Mouse (Mus musculus): ENCODE results near the gene Sgca. TPM values are rescaled to one million over a fixed set of nuclear protein-coding genes. Genes with fewer than 3 reads are reported as not detected.

Sgca gene
- polyA plus RNA-seq, 1 experiment: not detected

GRCm38 (mm10) chr11:94967419-94967818, 8.7 kb downstream of the Sgca start, which contains the start of gene Hils1:
Gene Hils1 (plus strand): TSS chr11:94967593.
- no peak for TF ChIP-seq CTCF (IDR thresholded peaks at IDR 0.05; ENCODE audit: control insufficient read depth, insufficient read depth, low read length)
- no peak for TF ChIP-seq POLR2A (IDR thresholded peaks at IDR 0.05; ENCODE audit: borderline replicate concordance, control insufficient read depth, low read depth, low read length)
- Histone ChIP-seq H3K4me3 (replicated peaks; ENCODE audit: control insufficient read depth, low read depth, low read length) (no peak within 1 kb of the TSS), H3K4me1 (ENCODE audit: control insufficient read depth, insufficient read depth, low read length) (no peaks in the 10 kb centered on the region), H3K27ac (ENCODE audit: control insufficient read depth, insufficient read depth, low read depth, low read length, poor library complexity) (no peak within 1 kb of the TSS)
- WGBS: 33% methylated on average over 4 of the region's 4 CpGs

- WGBS: 69% methylated on average over 5 of the region's 5 CpGs
- no peak overlapping the region for H3K27ac ChIP-seq (ENCODE audit: control insufficient read depth, insufficient read depth, low read depth, low read length, poor library complexity)
- no peaks in the 10 kb centered on the region for H3K4me1 ChIP-seq (ENCODE audit: control insufficient read depth, insufficient read depth, low read length)
- no peak overlapping the region for H3K4me3 ChIP-seq (replicated peaks; ENCODE audit: control insufficient read depth, low read depth, low read length)
- no peak for TF ChIP-seq POLR2A (IDR thresholded peaks at IDR 0.05; ENCODE audit: borderline replicate concordance, control insufficient read depth, low read depth, low read length)
Measured at GRCm38 (mm10) chr11:94962534-94963101, 13.5 kb downstream of the Sgca start.

GRCm38 (mm10) chr11:94958065-94958858, 17.9 kb downstream of the Sgca start:
- TF ChIP-seq POLR2A (IDR thresholded peaks at IDR 0.05; ENCODE audit: borderline replicate concordance, control insufficient read depth, low read depth, low read length) (no peak), CTCF (IDR thresholded peaks at IDR 0.05; ENCODE audit: control insufficient read depth, insufficient read depth, low read length) (no peak)
- 18% methylated on average over 8 of the region's 8 CpGs for WGBS
- Histone ChIP-seq H3K4me3 (replicated peaks; ENCODE audit: control insufficient read depth, low read depth, low read length) (no peak overlapping the region), H3K4me1 (ENCODE audit: control insufficient read depth, insufficient read depth, low read length) (no peaks in the 10 kb centered on the region), H3K27ac (ENCODE audit: control insufficient read depth, insufficient read depth, low read depth, low read length, poor library complexity) (no peak overlapping the region)

GRCm38 (mm10) chr11:94957693-94958064, 18.4 kb downstream of the Sgca start:
- Histone ChIP-seq H3K4me3 (replicated peaks; ENCODE audit: control insufficient read depth, low read depth, low read length) (no peak overlapping the region), H3K27ac (ENCODE audit: control insufficient read depth, insufficient read depth, low read depth, low read length, poor library complexity) (no peak overlapping the region), H3K4me1 (ENCODE audit: control insufficient read depth, insufficient read depth, low read length) (no peaks in the 10 kb centered on the region)
- WGBS: 83% methylated on average over 9 of the region's 9 CpGs
- TF ChIP-seq CTCF (IDR thresholded peaks at IDR 0.05; ENCODE audit: control insufficient read depth, insufficient read depth, low read length) (no peak), POLR2A (IDR thresholded peaks at IDR 0.05; ENCODE audit: borderline replicate concordance, control insufficient read depth, low read depth, low read length) (no peak)

- WGBS: 82% methylated on average over 9 of the region's 9 CpGs
- Histone ChIP-seq H3K27ac (ENCODE audit: control insufficient read depth, insufficient read depth, low read depth, low read length, poor library complexity) (no peak overlapping the region), H3K4me3 (replicated peaks; ENCODE audit: control insufficient read depth, low read depth, low read length) (no peak overlapping the region), H3K4me1 (ENCODE audit: control insufficient read depth, insufficient read depth, low read length) (no peaks in the 10 kb centered on the region)
- TF ChIP-seq CTCF (IDR thresholded peaks at IDR 0.05; ENCODE audit: control insufficient read depth, insufficient read depth, low read length): no peak
- TF ChIP-seq POLR2A (IDR thresholded peaks at IDR 0.05; ENCODE audit: borderline replicate concordance, control insufficient read depth, low read depth, low read length): no peak
Measured at GRCm38 (mm10) chr11:94955103-94955502, 21.0 kb downstream of the Sgca start.

- WGBS: 59% methylated on average over 6 of the region's 6 CpGs
- Histone ChIP-seq H3K27ac (ENCODE audit: control insufficient read depth, insufficient read depth, low read depth, low read length, poor library complexity) (no peak overlapping the region), H3K4me3 (replicated peaks; ENCODE audit: control insufficient read depth, low read depth, low read length) (no peak overlapping the region), H3K4me1 (ENCODE audit: control insufficient read depth, insufficient read depth, low read length) (no peaks in the 10 kb centered on the region)
- TF ChIP-seq CTCF (IDR thresholded peaks at IDR 0.05; ENCODE audit: control insufficient read depth, insufficient read depth, low read length) (no peak), POLR2A (IDR thresholded peaks at IDR 0.05; ENCODE audit: borderline replicate concordance, control insufficient read depth, low read depth, low read length) (no peak)
Measured at GRCm38 (mm10) chr11:94952169-94952568, 24.0 kb downstream of the Sgca start.

- TF ChIP-seq POLR2A (IDR thresholded peaks at IDR 0.05; ENCODE audit: borderline replicate concordance, control insufficient read depth, low read depth, low read length) (no peak), CTCF (IDR thresholded peaks at IDR 0.05; ENCODE audit: control insufficient read depth, insufficient read depth, low read length) (no peak)
- H3K27ac ChIP-seq (ENCODE audit: control insufficient read depth, insufficient read depth, low read depth, low read length, poor library complexity): peak overlapping the region; percentile 49
- peaks cover 2% of the 10 kb centered on the region; the same call in 1 of the 2 replicates for H3K4me1 ChIP-seq (ENCODE audit: control insufficient read depth, insufficient read depth, low read length)
- peak overlapping the region; percentile 0 for H3K4me3 ChIP-seq (replicated peaks; ENCODE audit: control insufficient read depth, low read depth, low read length)
- WGBS: 38% methylated on average over 12 of the region's 12 CpGs
Measured at GRCm38 (mm10) chr11:94945236-94945635, 30.9 kb downstream of the Sgca start.

GRCm38 (mm10) chr11:94944295-94944694, 31.8 kb downstream of the Sgca start:
- H3K27ac ChIP-seq (ENCODE audit: control insufficient read depth, insufficient read depth, low read depth, low read length, poor library complexity): no peak overlapping the region
- H3K4me1 ChIP-seq (ENCODE audit: control insufficient read depth, insufficient read depth, low read length): peaks cover 2% of the 10 kb centered on the region; the same call in 1 of the 2 replicates
- no peak overlapping the region for H3K4me3 ChIP-seq (replicated peaks; ENCODE audit: control insufficient read depth, low read depth, low read length)
- 58% methylated on average over 8 of the region's 8 CpGs for WGBS
- no peak for TF ChIP-seq CTCF (IDR thresholded peaks at IDR 0.05; ENCODE audit: control insufficient read depth, insufficient read depth, low read length)
- no peak for TF ChIP-seq POLR2A (IDR thresholded peaks at IDR 0.05; ENCODE audit: borderline replicate concordance, control insufficient read depth, low read depth, low read length)

Data from bone marrow, adult 2 months (tissue).